Mouse (Mus musculus) hindbrain, embryonic 11.5 days (tissue): Measurements from ENCODE around the gene Nub1. TPM values are rescaled to one million over a fixed set of nuclear protein-coding genes. Genes with fewer than 3 reads are reported as not detected.

Experiments
- ATAC-seq: fragments of 200-750 bp; cut with Nextera tagmentation; 2 replicates; pipeline ENCODE4 v1.8.0; 2017; ENCODE audit warnings: mild to moderate bottlenecking, moderate TSS enrichment, moderate library complexity; ENCODE audit not compliant: low FRiP score
- DNase-seq: peaks from one replicate; pipeline ENCODE4 v3.0.0-alpha.2; 2015; ENCODE audit warnings: low spot score
- H3K27ac ChIP-seq: fragments of 300-500 bp; sonication (generic); 2 replicates; pipeline ENCODE4 v1.5.1; 2014; ENCODE audit warnings: mild to moderate bottlenecking, low read depth, low read length
- H3K27me3 ChIP-seq: fragments of 300-500 bp; sonication (generic); 2 replicates; pipeline ENCODE4 v1.6.1; 2014; ENCODE audit warnings: mild to moderate bottlenecking, low read length, moderate library complexity, mixed read lengths; ENCODE audit not compliant: control insufficient read depth, insufficient read depth
- H3K36me3 ChIP-seq: fragments of 300-500 bp; sonication (generic); 2 replicates; pipeline ENCODE4 v1.6.1; 2014; ENCODE audit warnings: mild to moderate bottlenecking, low read length, moderate library complexity, mixed read lengths; ENCODE audit not compliant: control insufficient read depth, insufficient read depth
- H3K4me1 ChIP-seq: fragments of 300-500 bp; sonication (generic); replicated peaks from 2 replicates; pipeline ENCODE4 v1.6.1; 2014; ENCODE audit warnings: low read length, mixed read lengths; ENCODE audit not compliant: control insufficient read depth, insufficient read depth
- H3K4me2 ChIP-seq: fragments of 300-500 bp; sonication (generic); replicated peaks from 2 replicates; pipeline ENCODE4 v1.6.1; 2014; ENCODE audit warnings: mild to moderate bottlenecking, low read depth, low read length
- H3K4me3 ChIP-seq: fragments of 300-500 bp; sonication (generic); 2 replicates; pipeline ENCODE4 v1.5.1; 2014; ENCODE audit warnings: low read depth, low read length
- H3K9ac ChIP-seq: fragments of 300-500 bp; sonication (generic); 2 replicates; pipeline ENCODE4 v1.6.1; 2014; ENCODE audit warnings: low read depth, low read length
- H3K9me3 ChIP-seq: fragments of 300-500 bp; sonication (generic); 2 replicates; pipeline ENCODE4 v1.6.1; 2016; ENCODE audit warnings: low read length; ENCODE audit not compliant: control insufficient read depth
- WGBS: fragments of 180-500 bp; shearing (Covaris S2); extraction: QIAGEN DNeasy Blood & Tissue Kit; methylation state at CpG from one replicate; pipeline ENCODE4 v1.1.7; 2014; 5-methylcytosine and 5-hydroxymethylcytosine counted together
- polyA plus RNA-seq: library from polyadenylated mRNA; unstranded; fragments of >200 nt; fragmentation: Nextera tagmentation; extraction: Ambion mirVana; gene quantifications from 2 replicates; pipeline ENCODE4 v1.2.1, GENCODE M21; 2014

The Nub1 gene
- polyA plus RNA-seq, 1 experiment from 2014 or later = 36.0 TPM

DNA sequence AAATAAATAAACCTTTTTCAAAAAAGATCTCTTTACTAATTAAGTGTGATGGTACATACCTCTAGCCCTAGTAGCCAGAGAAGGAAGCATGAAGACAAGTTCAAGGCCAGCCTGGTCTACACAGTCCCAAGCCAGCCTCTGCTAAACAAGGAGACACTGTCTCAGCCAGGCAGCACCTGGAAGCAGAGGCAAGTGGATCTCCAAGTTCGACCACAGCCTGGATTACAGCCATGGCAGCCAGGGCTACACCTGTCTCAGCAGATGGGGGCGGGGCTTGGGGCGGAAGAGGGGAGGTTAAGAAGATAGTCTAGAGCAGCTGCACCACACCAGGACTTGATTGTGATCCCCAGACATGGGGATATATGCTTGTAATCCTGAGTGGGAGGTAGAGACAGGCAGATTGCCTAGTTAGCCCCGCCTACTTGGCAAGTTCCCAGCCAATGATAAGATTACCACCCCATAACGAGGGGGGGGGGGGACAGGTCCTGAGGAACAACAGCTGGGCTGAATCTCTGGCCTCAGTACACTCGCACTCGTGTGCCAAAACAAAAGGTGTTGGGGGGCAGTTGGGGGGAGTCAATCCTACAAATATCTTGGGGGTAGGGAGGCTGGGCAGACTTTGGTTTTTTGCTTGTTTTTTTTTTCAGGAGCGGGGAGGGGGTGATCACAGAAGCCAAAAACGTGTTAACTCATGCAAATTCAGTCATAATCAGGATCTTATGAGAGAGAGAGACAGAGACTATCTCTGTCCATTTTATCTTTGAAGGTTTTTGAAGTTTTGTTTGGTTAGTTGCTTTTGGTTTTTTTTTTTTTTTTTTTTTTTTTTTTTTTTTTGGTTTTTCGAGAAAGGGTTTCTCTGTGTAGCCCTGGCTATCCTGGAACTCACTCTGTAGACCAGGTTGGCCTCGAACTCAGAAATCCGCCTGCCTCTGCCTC is 41.8 kb downstream of the Nub1 start:
- no peaks in the 10 kb centered on the region for H3K36me3 ChIP-seq
- H3K27me3 ChIP-seq = peaks cover 24% of the 10 kb centered on the region
- peaks cover 8% of the 10 kb centered on the region for H3K4me1 ChIP-seq
- H3K4me3 ChIP-seq = no peak overlapping the region
- no peak overlapping the region for H3K27ac ChIP-seq
- H3K9ac ChIP-seq = no peak overlapping the region
- H3K4me2 ChIP-seq = no peak overlapping the region
- ATAC-seq (no peak), DNase-seq (no peak)
- WGBS = 77% methylated on average over 12 of the region's 12 CpGs
- H3K9me3 ChIP-seq = no peaks in the 10 kb centered on the region

DNA sequence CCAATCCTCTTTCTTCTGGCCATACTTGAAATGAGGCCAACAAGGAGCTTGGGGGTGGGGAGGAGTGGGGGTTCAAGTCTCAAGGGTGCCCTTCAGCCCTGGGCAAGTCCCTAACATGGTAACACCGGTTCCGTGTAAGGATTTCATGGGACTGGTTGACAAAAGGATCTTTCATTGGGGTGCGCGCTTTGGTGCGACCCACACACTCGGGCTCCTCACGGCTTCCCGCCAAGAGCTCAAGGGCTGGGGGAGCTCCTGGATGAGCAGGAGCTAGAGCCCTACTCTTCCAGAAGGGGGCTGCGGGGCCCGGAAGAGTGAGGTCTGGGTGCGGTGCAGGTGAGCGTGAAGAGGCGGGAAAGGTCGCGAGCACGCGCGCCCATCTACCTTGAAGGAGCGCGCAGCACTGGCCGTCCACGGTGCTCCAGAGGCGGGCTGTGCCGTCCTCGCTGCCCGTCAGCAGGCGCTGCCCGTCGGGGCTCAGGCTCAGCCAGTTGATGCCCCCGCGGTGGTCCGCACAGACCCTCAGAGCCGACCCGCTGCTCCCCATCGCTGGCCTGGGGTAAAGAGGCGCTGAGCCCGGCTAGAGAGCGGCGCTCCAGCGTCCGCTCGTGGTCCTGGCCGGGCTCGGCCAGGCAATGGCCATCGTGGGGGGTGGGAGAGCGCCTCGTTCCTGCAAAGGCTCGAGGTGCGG is 44.6 kb downstream of the Nub1 start:
- H3K36me3 ChIP-seq = no peaks in the 10 kb centered on the region
- DNase-seq (peak; percentile 56), ATAC-seq (peak; percentile 36)
- no peaks in the 10 kb centered on the region for H3K9me3 ChIP-seq
- H3K4me2 ChIP-seq = peak overlapping the region; percentile 63
- H3K27me3 ChIP-seq = peaks cover 24% of the 10 kb centered on the region
- peak overlapping the region; percentile 55; the same call in 1 of the 2 replicates for H3K9ac ChIP-seq
- peaks cover 4% of the 10 kb centered on the region for H3K4me1 ChIP-seq
- 2% methylated on average over 49 of the region's 49 CpGs for WGBS
- no peak overlapping the region; the same call in 1 of the 2 replicates for H3K27ac ChIP-seq
- H3K4me3 ChIP-seq = peak overlapping the region; percentile 47

DNA sequence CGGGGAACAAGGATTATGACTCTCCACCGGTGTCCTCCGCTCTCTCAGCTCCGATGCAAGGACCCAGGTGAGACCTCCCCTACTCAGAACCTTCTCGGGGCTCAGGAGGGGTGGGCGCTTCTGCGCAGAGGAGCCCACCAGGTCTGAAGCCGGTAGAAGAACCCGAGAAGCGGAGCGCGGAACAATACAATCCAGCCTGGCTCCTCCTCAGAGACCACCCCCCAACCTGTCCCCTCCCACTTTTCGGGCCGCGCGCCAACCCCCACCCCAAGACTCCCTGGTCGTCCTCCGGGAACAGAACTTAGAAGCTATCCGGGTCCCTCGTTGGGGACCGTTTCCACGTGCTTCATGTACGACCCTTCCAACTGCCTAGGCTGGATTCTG is 45.1 kb downstream of the Nub1 start, which contains the start of gene Wdr86:
Gene Wdr86, minus strand, starts transcription at position 240 of the 384 bp plus-strand sequence.
- ATAC-seq (peak; percentile 23), DNase-seq (peak; percentile 53)
- Histone ChIP-seq H3K27me3 (peaks cover 24% of the 10 kb centered on the region), H3K4me3 (peak within 1 kb of the TSS; percentile 47), H3K4me2 (peak within 1 kb of the TSS; percentile 63), H3K27ac (peak within 1 kb of the TSS; percentile 10; the same call in 1 of the 2 replicates), H3K36me3 (no peaks in the 10 kb centered on the region), H3K9ac (peak within 1 kb of the TSS; percentile 55; the same call in 1 of the 2 replicates), H3K9me3 (no peaks in the 10 kb centered on the region), H3K4me1 (peaks cover 4% of the 10 kb centered on the region)
- WGBS = under 1% methylated on average over 23 of the region's 23 CpGs

DNA sequence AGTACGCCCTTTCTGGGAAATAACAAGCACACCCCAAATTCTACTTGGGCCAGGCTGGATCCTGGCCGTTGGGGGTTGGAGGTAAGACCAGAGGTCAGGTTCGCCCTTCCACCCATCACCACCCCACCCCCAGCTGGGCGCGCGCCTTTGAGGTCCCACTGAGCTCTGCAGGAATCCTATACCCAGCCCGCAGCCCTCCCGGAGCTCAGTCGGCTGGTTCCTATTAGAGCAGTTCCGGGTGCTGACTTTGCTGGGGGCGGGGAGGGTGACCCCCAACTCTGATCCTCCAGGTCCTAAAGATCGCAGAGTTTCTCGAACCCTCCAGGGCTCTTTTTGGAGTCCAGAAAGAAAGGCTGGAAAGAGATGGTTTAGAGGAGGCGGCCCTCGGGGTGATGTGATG is 45.7 kb downstream of the Nub1 start:
- H3K4me2 ChIP-seq = peak overlapping the region; percentile 63
- ATAC-seq = no peak
- no peak for DNase-seq
- H3K9me3 ChIP-seq = no peaks in the 10 kb centered on the region
- H3K4me3 ChIP-seq = peak overlapping the region; percentile 47
- WGBS = 2% methylated on average over 15 of the region's 15 CpGs
- H3K27ac ChIP-seq = no peak overlapping the region
- H3K36me3 ChIP-seq = no peaks in the 10 kb centered on the region
- peaks cover 24% of the 10 kb centered on the region for H3K27me3 ChIP-seq
- H3K4me1 ChIP-seq = peaks cover 4% of the 10 kb centered on the region
- H3K9ac ChIP-seq = 0 out of 2 replicates have a peak overlapping the region, but pooled peaks have one; percentile 4

DNA sequence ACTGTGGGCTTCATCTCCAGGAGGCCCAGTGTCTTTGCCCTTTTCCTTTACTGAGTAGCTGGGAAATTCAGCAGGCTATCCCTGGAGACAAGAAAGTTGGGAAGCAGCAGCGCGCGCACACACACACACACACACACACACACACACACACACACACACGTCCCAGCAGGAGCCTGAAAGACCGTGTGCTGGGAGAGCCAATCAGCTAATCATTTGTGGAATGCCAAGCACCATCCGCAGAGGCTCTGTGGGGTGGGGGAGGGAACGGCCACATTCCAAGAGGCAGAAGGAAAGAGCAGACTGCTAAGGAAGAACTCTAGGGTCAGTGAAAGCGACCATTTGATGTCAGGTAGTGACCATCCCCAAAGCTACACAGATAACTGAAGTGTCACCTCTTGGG is 47.8 kb downstream of the Nub1 start:
- Histone ChIP-seq H3K4me1 (peaks cover 4% of the 10 kb centered on the region), H3K4me2 (no peak overlapping the region), H3K27ac (no peak overlapping the region), H3K36me3 (no peaks in the 10 kb centered on the region), H3K27me3 (peaks cover 24% of the 10 kb centered on the region), H3K9me3 (no peaks in the 10 kb centered on the region), H3K9ac (no peak overlapping the region), H3K4me3 (no peak overlapping the region)
- peak; percentile 47; the same call in 1 of the 2 replicates for ATAC-seq
- 1% methylated on average over 8 of the region's 8 CpGs for WGBS
- DNase-seq = peak; percentile 61

DNA sequence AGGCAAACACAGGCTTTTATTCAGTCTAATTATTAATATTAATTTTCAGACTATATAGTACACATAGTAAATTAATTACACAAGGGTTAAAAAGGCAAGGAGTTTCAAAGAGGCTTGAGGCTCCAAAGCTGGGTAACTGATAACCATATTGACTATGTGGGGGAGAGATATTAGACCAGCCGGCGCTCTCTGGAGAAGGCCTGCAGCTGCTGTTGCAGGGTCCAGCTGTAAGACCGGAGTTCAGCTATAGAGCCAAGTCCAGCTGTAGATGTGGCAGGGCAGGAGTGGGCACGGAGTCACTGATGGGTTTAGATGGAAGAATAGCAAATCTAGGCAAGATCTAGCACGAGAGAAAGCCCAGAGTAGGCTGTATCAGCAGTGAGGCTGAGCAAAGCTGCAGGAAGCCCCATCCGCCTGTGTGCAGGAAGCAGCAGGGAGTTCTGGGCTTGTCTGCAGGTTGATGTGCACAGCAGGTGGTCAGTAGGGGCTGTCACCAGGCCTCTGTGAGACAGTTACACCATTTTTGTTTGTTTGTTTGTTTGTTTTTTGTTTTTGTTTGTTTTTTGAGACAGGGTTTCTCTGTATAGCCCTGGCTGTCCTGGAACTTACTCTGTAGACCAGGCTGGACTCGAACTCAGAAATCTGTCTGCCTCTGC is 48.6 kb downstream of the Nub1 start:
- no peak overlapping the region for H3K27ac ChIP-seq
- H3K9ac ChIP-seq = no peak overlapping the region
- H3K4me1 ChIP-seq = peaks cover 4% of the 10 kb centered on the region
- WGBS = 59% methylated on average over 7 of the region's 7 CpGs
- ATAC-seq = no peak
- no peak for DNase-seq
- no peaks in the 10 kb centered on the region for H3K9me3 ChIP-seq
- no peak overlapping the region for H3K4me2 ChIP-seq
- H3K4me3 ChIP-seq = no peak overlapping the region
- no peaks in the 10 kb centered on the region for H3K36me3 ChIP-seq
- peaks cover 24% of the 10 kb centered on the region for H3K27me3 ChIP-seq

DNA sequence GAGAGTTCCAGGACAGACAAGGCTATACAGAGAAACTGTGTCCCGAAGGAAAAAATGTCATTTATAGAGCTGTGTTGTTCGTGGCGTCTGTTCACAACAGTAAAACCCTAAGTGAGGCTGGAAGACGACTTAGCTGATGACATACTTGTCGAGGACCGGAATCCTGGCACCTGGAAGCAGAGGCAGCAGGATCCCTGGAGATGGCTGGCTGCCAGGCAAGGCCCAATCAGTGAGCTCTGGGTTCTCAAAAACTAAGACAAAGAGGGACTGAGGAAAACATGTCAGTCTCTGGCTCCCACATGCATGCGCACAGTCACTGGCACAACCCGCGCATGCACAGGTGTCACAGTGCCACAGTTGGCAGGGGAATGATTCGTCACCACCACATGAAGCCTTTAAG is 52.3 kb downstream of the Nub1 start:
- ATAC-seq (no peak), DNase-seq (no peak)
- Histone ChIP-seq H3K27ac (no peak overlapping the region), H3K36me3 (no peaks in the 10 kb centered on the region), H3K9me3 (no peaks in the 10 kb centered on the region), H3K27me3 (no peaks in the 10 kb centered on the region), H3K4me1 (0 out of 2 replicates have a peak, but pooled peaks cover 2% of the 10 kb centered on the region), H3K4me2 (no peak overlapping the region), H3K4me3 (no peak overlapping the region), H3K9ac (no peak overlapping the region)
- whole genome bisulfite sequencing = 94% methylated on average over 10 of the region's 10 CpGs

DNA sequence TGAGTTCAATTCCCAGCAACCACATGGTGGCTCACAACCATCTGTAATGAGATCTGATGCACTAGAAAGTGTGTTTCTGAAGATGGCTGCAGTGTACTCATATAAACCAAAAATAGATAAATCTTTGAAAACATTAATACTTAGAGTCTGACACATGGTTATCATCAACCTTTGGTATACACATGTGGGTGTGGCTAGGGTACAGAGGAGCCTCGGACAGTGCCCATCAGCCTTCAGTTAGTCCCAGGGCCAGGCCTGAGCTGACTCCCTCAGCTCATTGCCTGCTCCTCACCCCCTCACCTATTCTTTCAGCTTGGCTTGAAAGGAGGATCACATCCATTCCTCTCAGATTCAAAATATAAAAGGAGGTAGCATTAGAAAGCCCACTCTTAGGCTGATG is 53.2 kb downstream of the Nub1 start:
- Histone ChIP-seq H3K9ac (no peak overlapping the region), H3K4me1 (0 out of 2 replicates have a peak, but pooled peaks cover 2% of the 10 kb centered on the region), H3K4me2 (no peak overlapping the region), H3K27ac (no peak overlapping the region), H3K27me3 (no peaks in the 10 kb centered on the region), H3K4me3 (no peak overlapping the region), H3K9me3 (no peaks in the 10 kb centered on the region), H3K36me3 (no peaks in the 10 kb centered on the region)
- ATAC-seq (no peak), DNase-seq (no peak)
- 86% methylated on average over 1 of the region's 1 CpGs for WGBS
